Mouse (Mus musculus) frontal cortex, postnatal 14 days (tissue): ENCODE data around the gene Ngfr.

Source experiments
- DNase-seq, 2 experiments: peaks; one replicate each; pipeline ENCODE4 v3.0.0; 2022; ENCODE audit warnings: low spot score in 2 of 2

Gene Ngfr

GRCm38 (mm10) chr11:95567936-95568715 lies 19.4 kb downstream of the Ngfr start:
- no peak for DNase-seq

GRCm38 (mm10) chr11:95567366-95567765 lies 20.2 kb downstream of the Ngfr start:
- no peak for DNase-seq

GRCm38 (mm10) chr11:95565327-95565726 lies 22.2 kb downstream of the Ngfr start:
- DNase-seq: no peak

- DNase-seq: no peak
Observed at GRCm38 (mm10) chr11:95563849-95564248, 23.7 kb downstream of the Ngfr start.

- DNase-seq: no peak
Observed at GRCm38 (mm10) chr11:95560773-95561172, 26.8 kb downstream of the Ngfr start.

- DNase-seq: no peak
Observed at GRCm38 (mm10) chr11:95559761-95560160, 27.8 kb downstream of the Ngfr start.

- DNase-seq: no peak
Observed at GRCm38 (mm10) chr11:95557719-95558118, 29.8 kb downstream of the Ngfr start.

GRCm38 (mm10) chr11:95557032-95557431 lies 30.5 kb downstream of the Ngfr start:
- no peak for DNase-seq

GRCm38 (mm10) chr11:95555279-95555678 lies 32.3 kb downstream of the Ngfr start:
- no peak for DNase-seq

- DNase-seq: no peak
Observed at GRCm38 (mm10) chr11:95550301-95551021, 37.1 kb downstream of the Ngfr start.

GRCm38 (mm10) chr11:95546021-95546782 lies 41.3 kb downstream of the Ngfr start:
- DNase-seq: no peak

GRCm38 (mm10) chr11:95544546-95545327 lies 42.8 kb downstream of the Ngfr start:
- DNase-seq: no peak

GRCm38 (mm10) chr11:95540637-95541385 lies 46.7 kb downstream of the Ngfr start:
- DNase-seq: no peak

- DNase-seq: no peak
Observed at GRCm38 (mm10) chr11:95538378-95539104, 49.0 kb downstream of the Ngfr start.

GRCm38 (mm10) chr11:95533484-95534160 lies 53.9 kb downstream of the Ngfr start:
- DNase-seq: peak; percentile 60 to 86

GRCm38 (mm10) chr11:95532353-95533072 lies 55.0 kb downstream of the Ngfr start:
- no peak for DNase-seq

GRCm38 (mm10) chr11:95528231-95528630 lies 59.3 kb downstream of the Ngfr start:
- no peak for DNase-seq

GRCm38 (mm10) chr11:95527307-95527706 lies 60.2 kb downstream of the Ngfr start:
- DNase-seq: no peak

GRCm38 (mm10) chr11:95521563-95521962 lies 66.0 kb downstream of the Ngfr start:
- DNase-seq: peak; percentile 53 to 74
